Mouse (Mus musculus): ENCODE measurements around the gene Ttc28. TPM values are rescaled to one million over a fixed set of nuclear protein-coding genes. Genes with fewer than 3 reads are reported as not detected.

Gene Ttc28
- total RNA-seq, 4 experiments from 2014 or later, result 9.6 to 13.2 (median 11.1) TPM

- DNase-seq (ENCODE audit: low spot score in 2 of 2), result no peak
Measured at GRCm38 (mm10) chr5:111007136-111007500, 127.5 kb downstream of the Ttc28 start.

DNA sequence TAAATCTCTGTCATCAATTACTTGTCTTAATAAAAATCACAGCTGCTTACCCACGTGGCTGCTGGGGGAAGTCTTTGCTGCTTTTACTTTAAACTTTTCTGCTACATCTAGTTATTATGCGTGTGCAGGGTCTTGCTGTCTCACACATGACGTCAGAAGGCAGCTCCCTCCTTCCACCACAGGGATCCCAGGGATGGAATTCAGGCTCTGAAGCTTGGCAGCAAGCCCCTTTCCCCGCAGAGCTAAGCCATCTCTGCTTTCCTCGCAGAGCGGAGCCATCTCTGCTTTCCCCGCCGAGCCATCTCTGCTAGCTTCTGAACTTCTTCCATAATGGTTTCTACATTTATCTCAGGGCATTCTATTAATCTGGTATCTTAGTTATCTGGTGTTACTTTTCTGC lies 128.3 kb downstream of the Ttc28 start:
- no peak for DNase-seq (ENCODE audit: low spot score in 2 of 2)

GRCm38 (mm10) chr5:111008431-111008830 lies 128.8 kb downstream of the Ttc28 start:
- no peak for DNase-seq (ENCODE audit: low spot score in 2 of 2)

DNA sequence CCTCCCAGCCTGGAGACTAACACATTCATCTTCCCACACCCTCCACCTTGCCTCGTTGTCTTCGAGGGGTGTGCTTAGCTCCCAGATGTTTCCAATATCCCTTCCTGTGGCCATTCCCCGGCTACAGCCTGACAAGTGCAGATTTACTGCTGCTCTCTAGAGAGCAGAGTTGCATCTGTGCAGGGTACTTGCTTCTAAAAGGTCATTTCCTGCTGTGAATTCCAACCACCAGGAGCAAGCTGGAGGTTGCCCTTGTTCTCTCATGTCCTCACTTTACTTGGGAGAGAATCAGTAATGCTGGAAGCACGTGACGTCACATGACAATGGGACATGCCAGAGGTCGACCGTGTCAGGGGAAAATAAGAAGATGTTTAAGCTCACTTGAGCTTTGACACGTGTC lies 131.7 kb downstream of the Ttc28 start:
- DNase-seq (ENCODE audit: low spot score in 2 of 2), result no peak

GRCm38 (mm10) chr5:111012064-111012463 lies 132.5 kb downstream of the Ttc28 start:
- no peak for DNase-seq (ENCODE audit: low spot score in 2 of 2)

GRCm38 (mm10) chr5:111012587-111012986 lies 133.0 kb downstream of the Ttc28 start:
- no peak for DNase-seq (ENCODE audit: low spot score in 2 of 2)

- DNase-seq (ENCODE audit: low spot score in 2 of 2), result no peak
Measured at GRCm38 (mm10) chr5:111014960-111015359, 135.4 kb downstream of the Ttc28 start.

DNA sequence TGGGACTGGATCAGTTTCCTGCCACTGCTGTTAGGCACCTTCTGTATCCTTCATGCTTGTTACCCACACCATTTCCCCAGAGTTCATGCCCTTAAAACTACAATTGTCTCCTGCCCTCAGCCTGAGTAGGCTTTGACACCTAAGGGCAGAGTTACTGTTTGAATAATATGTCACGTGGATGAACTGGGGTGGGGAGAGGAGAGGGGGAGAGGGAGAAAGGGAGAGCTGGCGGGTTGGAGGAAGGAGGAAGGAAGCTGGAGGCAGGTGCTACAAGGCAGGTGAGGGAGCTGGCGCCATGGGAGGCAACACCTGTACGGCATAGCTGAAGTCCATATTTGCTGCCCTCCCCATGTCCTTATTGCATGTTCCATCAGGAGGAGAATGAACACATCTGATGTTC lies 137.7 kb downstream of the Ttc28 start:
- DNase-seq (ENCODE audit: low spot score in 2 of 2), result no peak

- no peak for DNase-seq (ENCODE audit: low spot score in 2 of 2)
Measured at GRCm38 (mm10) chr5:111022339-111022738, 142.7 kb downstream of the Ttc28 start.

DNA sequence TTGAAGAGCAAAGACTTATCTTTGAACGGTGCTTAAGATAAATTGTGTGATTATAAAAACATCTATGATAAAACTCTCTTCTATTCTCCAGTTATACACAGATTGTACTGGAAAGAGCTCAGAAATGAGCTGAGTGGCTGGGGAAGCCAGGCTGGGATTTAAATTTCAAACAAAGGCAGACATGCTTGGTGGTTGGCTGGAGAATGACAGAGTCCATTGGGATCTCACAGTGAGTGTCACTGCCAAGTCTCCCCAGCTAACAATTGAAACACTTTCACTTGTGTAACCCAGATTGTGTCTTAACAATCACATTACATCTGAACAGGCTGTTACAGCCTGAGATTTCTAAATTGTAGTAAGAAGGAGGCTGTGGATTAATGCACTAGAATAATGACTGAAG lies 143.3 kb downstream of the Ttc28 start:
- no peak for DNase-seq (ENCODE audit: low spot score in 2 of 2)

DNA sequence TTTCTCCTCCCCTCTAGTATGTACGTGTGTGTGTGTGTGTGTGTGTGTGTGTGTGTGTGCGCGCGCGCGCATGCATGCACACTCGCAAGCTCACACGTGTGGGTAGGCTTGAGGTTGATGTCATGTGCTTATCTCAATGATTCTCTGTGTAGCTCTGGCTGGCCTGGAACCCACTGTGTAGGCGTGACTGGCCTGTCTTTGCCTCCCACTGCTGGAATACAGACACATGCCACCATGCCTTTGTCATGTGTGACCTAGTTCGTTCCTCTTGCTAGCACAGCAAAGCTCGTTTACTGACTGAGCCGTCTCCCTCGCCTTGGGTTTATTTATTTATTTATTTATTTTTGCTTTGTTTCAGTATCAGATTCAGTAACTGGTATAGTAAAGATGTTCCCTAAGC lies 145.0 kb downstream of the Ttc28 start:
- DNase-seq (ENCODE audit: low spot score in 2 of 2), result peak in 1 of 2 experiments; percentile 19

GRCm38 (mm10) chr5:111025476-111025875 lies 145.9 kb downstream of the Ttc28 start:
- no peak for DNase-seq (ENCODE audit: low spot score in 2 of 2)

DNA sequence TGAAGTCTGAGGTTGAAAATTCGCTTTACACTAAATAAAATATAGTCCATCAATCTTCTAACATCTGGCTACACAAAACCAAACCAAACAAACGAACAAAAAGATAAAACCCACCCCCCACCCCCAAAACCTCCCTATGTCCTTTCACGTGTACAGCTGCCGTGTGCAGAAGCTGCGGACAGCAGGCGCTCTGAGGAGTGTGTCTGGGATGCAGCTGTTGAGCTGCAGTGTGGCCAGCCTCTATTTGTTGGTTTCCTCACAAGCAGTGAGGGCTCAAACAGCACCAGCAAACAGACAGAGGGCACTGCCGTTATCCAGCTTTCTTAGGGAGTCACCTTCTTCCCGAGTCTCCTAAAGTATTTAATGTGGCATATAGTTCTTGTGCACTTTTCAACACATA lies 146.6 kb downstream of the Ttc28 start:
- DNase-seq (ENCODE audit: low spot score in 2 of 2), result no peak

DNA sequence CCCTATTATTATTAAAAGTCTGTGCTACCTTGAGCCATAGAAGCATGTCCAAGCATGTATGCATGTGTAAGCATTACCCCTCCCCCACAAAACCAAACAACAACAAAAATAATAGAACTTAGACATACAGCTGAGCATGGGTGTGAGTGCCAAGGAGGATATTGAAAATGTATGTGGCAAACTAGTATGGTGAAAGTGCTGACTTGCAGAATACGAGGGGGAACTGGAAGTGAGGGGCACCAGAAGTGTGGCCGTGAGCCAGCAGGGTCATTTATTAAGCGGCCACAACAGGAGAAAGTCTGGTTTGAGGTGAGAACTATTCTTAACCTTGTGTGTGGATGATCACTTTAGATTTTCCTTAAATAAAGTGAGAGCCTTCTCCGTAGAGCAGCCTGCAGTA lies 148.7 kb downstream of the Ttc28 start:
- DNase-seq (ENCODE audit: low spot score in 2 of 2), result no peak

DNA sequence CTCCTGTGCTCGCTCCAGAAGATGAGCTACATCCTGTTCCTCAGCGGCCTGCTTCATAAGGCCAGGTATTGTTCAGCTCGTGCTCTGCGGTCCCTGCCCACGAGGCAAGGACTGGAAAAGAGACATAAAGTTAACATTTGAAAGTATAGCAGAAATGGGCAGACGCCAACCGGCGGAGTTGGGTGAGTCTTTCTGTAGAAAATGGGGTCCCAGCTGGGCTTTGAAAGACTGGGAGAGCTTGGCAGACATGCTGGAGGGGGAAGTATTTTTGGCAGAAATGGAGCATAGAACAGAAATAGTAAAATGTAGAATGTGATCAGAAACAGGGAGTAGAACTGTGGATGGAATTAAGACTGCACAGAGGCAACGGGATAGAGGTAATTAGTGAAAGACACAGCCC lies 149.3 kb downstream of the Ttc28 start:
- peak in 1 of 2 experiments; percentile 32 for DNase-seq (ENCODE audit: low spot score in 2 of 2)

DNA sequence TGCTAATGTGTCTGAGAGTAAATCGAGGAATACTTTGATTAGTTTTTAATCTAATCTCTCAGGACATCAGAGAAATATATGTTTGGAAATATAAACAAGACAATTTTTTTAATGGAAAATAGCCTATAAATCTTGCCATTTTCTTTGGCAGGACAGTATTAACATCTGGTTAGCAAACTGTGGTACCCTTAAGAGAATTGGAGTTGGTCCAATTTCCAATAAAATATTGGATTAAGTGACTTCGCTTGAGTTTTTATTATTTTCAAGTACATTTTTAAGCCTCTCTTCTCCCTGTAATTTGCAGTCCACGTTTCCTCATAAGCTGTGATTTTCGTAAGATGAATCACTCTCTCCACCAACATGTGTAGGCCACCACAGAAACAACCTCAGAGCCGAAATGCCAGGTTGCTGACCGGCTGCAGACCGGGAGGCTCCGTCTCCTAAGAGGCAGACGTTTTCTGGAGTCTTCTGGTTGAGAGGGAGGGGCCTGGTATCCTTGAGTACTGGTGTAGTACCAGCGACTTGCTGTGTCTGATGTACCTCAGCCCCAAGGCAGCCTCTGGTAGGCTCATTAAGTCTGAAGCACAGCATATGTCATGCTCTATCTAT lies 153.2 kb downstream of the Ttc28 start:
- DNase-seq (ENCODE audit: low spot score in 2 of 2), result no peak

GRCm38 (mm10) chr5:111033489-111033888 lies 153.9 kb downstream of the Ttc28 start:
- DNase-seq (ENCODE audit: low spot score in 2 of 2), result no peak

GRCm38 (mm10) chr5:111037123-111037748 lies 157.6 kb downstream of the Ttc28 start:
- no peak for DNase-seq (ENCODE audit: low spot score in 2 of 2)

GRCm38 (mm10) chr5:111039771-111040170 lies 160.2 kb downstream of the Ttc28 start:
- DNase-seq (ENCODE audit: low spot score in 2 of 2), result no peak

- no peak for DNase-seq (ENCODE audit: low spot score in 2 of 2)
Measured at GRCm38 (mm10) chr5:111041952-111042351, 162.3 kb downstream of the Ttc28 start.

DNA sequence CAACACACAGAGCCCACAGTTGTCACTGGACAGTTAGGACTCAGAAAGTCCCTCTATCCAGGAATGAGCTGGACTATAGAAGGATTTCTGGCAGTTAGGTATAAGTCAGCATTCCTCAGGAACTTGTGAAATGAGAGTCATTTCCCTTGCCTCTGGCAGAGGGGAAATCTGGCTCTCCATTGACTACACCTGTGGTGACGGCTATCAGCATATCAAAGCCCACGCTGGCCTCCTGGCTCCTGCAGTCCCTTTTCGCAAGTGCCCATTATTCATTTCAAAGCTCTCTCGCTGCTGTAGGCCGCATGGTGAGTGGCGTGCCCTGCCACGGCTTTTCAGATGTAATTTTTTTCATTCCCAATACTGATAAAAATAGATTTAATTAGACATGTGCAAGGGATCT lies 164.6 kb downstream of the Ttc28 start:
- DNase-seq (ENCODE audit: low spot score in 2 of 2), result no peak

- DNase-seq (ENCODE audit: low spot score in 2 of 2), result no peak
Measured at GRCm38 (mm10) chr5:111046359-111046758, 166.8 kb downstream of the Ttc28 start.

- DNase-seq (ENCODE audit: low spot score in 2 of 2), result no peak
Measured at GRCm38 (mm10) chr5:111046841-111047476, 167.4 kb downstream of the Ttc28 start.

Data from left cerebral cortex, adult 8-10 months (tissue).